ENCODE assay signal across 18 mouse cellular contexts in genomic region chr12:105789885-105790284, GRCm38 (mm10).
"Had no signal": no experiment of that assay in that cellular context is flagged by ENCODE, and none has a peak within 500 bp of the region (broad histone marks: within the 10 kb centered on the region; RNA-seq: fewer than 3 reads in every experiment).

No protein-coding gene starts in this region.

- ATAC-seq: midbrain, embryonic 15.5 days had no signal

- H3K9ac ChIP-seq: limb, embryonic 15.5 days; liver, embryonic 15.5 days; lung, embryonic 14.5 days; midbrain, embryonic 15.5 days; neural tube, embryonic 12.5 days; stomach, embryonic 15.5 days had no signal

- DNase-seq: kidney, adult 9 months; kidney, postnatal 36 days; layer of hippocampus, adult 9-11 months; layer of hippocampus, postnatal 36 days; lung, embryonic 14.5 days; lung, postnatal 10 days; retina, postnatal 1 day; right cerebral cortex, postnatal 4 days; thymus, postnatal 4 days had no signal

- H3K36me3 ChIP-seq: limb, embryonic 15.5 days; midbrain, embryonic 15.5 days; neural tube, embryonic 12.5 days; stomach, embryonic 15.5 days had no signal

- H3K27ac ChIP-seq: kidney, postnatal 0 days; limb, embryonic 15.5 days; liver, embryonic 15.5 days; macrophage; midbrain, embryonic 15.5 days; neural tube, embryonic 12.5 days; stomach, embryonic 15.5 days had no signal

- H3K4me3 ChIP-seq: limb, embryonic 15.5 days; liver, embryonic 15.5 days; megakaryocyte, embryonic 14.5 days; midbrain, embryonic 15.5 days; neural tube, embryonic 12.5 days; stomach, embryonic 15.5 days had no signal

- H3K9me3 ChIP-seq: limb, embryonic 15.5 days; liver, embryonic 15.5 days; megakaryocyte, embryonic 14.5 days; midbrain, embryonic 15.5 days; neural tube, embryonic 12.5 days; stomach, embryonic 15.5 days had no signal

- H3K27me3 ChIP-seq: limb, embryonic 15.5 days; liver, embryonic 15.5 days; megakaryocyte, embryonic 14.5 days; midbrain, embryonic 15.5 days; neural tube, embryonic 12.5 days; stomach, embryonic 15.5 days had no signal

- H3K4me2 ChIP-seq: limb, embryonic 15.5 days; liver, embryonic 15.5 days; lung, embryonic 14.5 days; midbrain, embryonic 11.5 days; midbrain, embryonic 15.5 days; neural tube, embryonic 12.5 days; stomach, embryonic 15.5 days had no signal
